Mouse (Mus musculus) embryonic fibroblast, embryonic 13.5 days (primary cell): Measurements from ENCODE around the gene Smim14. TPM values are rescaled to one million over a fixed set of nuclear protein-coding genes. Genes with fewer than 3 reads are reported as not detected.

Source experiments
- H3K27ac ChIP-seq: 2 replicates; pipeline ENCODE4 v1.5.1; 2012; ENCODE audit warnings: low read length, control low read depth, inconsistent platforms; ENCODE audit not compliant: insufficient read depth
- H3K4me1 ChIP-seq: 2 replicates; pipeline ENCODE4 v1.6.1; 2011; ENCODE audit warnings: low read length; ENCODE audit not compliant: control insufficient read depth, insufficient read depth
- H3K4me3 ChIP-seq: 2 replicates; pipeline ENCODE4 v1.5.1; 2011; ENCODE audit warnings: mild to moderate bottlenecking, control low read depth, low read length; ENCODE audit not compliant: insufficient read depth
- CTCF ChIP-seq: IDR thresholded peaks from 2 replicates; pipeline ENCODE4 v1.5.1; 2011; ENCODE audit warnings: mild to moderate bottlenecking, control low read depth, low read length, moderate library complexity, borderline replicate concordance; ENCODE audit not compliant: insufficient read depth
- POLR2A ChIP-seq: IDR thresholded peaks from 2 replicates; pipeline ENCODE4 v1.6.1; 2011; ENCODE audit warnings: low read depth, mild to moderate bottlenecking, control low read depth, low read length, moderate library complexity
- polyA plus RNA-seq: library from polyadenylated mRNA; stranded (reverse); fragments of >200 nt; gene quantifications from 2 replicates; pipeline ENCODE4 v1.2.4, GENCODE M21; 2011; ENCODE audit warnings: low read depth; ENCODE audit not compliant: missing spikeins, insufficient read length

Smim14 gene
- polyA plus RNA-seq, 1 experiment = 110 TPM

DNA sequence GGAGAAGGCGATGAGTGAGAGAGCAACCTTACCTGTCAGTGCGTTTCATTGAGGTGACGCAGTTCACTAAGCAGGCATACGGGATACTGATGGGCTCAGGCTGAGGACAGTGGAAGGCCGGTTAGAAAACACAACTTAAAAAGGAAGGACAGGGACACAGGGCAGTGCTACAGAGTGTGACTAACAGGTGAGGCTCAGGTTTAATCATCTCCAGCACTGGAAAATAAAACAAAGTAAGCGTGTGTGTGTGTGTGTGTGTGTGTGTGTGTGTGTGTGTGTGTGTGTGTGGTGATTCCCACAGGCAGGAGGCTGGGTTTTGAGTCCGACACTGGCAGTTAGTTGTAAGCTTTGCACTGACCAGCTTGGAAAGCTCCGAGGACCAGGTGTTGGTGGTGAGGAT is 114.2 kb downstream of the Smim14 start:
- H3K4me3 ChIP-seq = no peak overlapping the region
- no peak for TF ChIP-seq CTCF
- TF ChIP-seq POLR2A = no peak
- H3K27ac ChIP-seq = no peak overlapping the region
- no peaks in the 10 kb centered on the region for H3K4me1 ChIP-seq

DNA sequence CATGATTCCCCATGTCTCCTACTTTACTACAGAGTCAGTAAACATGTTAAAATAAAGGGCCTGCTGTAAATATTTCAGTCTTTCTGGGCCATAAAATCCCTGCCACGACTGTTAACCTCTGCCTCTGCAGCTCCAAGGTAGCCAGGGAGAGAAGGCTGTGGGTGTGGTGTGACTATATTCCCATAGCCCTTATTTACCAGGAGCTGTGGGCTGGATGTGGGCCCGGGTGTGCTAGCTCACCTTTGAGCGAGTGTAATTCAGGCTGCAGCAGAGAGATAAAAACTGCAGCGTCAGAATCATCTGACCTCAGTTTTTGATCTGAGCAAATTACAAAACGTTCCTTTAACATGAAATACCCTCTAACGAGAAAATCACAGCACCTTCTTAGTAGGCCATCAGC is 116.2 kb downstream of the Smim14 start:
- TF ChIP-seq CTCF (no peak), POLR2A (no peak)
- H3K4me3 ChIP-seq = no peak overlapping the region
- H3K4me1 ChIP-seq = no peaks in the 10 kb centered on the region
- no peak overlapping the region for H3K27ac ChIP-seq

DNA sequence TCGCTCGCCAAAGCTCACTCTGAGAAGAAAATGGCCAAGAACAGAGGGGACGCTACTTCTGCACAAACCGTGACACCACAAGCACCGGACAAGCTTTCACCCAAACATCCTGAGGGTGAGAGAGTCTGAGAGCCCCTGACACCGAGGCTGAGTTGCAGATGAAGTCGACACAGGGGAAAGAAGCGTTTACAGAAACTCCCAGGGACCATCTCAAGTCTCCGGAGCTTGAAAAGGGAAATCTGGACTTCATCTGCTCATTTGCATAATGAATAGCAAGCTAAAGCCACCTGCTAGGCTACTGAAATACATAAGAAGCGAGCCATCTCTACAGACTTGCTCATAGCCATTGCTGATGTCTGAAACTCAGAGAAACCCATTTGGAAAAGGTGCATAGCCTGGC is 117.8 kb downstream of the Smim14 start:
- Histone ChIP-seq H3K27ac (no peak overlapping the region), H3K4me1 (no peaks in the 10 kb centered on the region), H3K4me3 (no peak overlapping the region)
- TF ChIP-seq CTCF (no peak), POLR2A (no peak)

DNA sequence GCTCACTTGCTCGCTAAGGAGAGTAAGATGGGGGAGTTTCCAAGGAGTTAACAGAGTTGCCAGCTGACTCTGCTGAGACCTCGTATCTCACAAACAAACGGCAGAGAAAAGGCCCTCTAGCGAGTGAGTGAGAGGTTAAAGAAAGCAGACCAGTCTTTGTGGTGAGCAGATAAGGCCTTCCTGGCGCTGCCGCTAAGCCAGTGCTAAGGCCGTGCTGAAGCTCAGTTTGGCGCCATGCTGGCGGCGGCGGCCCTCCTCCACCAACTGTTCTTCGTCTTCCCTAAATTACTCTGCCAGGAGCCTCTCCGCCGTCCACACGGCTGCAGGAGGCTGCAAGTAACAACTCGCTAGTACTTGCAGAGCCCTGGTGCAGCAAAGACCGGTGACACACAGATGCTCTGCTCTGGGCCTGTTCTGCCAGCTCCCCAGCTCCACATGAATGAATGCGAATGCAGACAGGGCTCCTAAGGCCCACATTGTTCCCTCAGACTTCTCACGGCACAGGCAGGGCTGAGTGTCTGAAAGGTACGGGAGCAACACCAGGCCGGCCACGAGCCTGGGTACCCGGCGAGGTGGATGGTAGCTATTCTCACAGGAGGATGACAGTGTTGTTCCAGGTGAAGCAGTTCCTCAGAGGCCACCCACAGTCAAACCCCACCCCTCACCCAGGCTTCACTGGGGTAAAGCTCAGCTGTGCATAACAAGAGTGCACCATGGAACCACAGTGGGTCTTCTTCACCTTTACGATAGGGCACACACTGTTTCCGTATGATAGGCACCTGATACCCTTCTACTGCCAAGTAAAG is 121.1 kb downstream of the Smim14 start:
- no peak overlapping the region for H3K27ac ChIP-seq
- H3K4me3 ChIP-seq = no peak overlapping the region
- no peak for TF ChIP-seq POLR2A
- TF ChIP-seq CTCF = no peak
- no peaks in the 10 kb centered on the region for H3K4me1 ChIP-seq

DNA sequence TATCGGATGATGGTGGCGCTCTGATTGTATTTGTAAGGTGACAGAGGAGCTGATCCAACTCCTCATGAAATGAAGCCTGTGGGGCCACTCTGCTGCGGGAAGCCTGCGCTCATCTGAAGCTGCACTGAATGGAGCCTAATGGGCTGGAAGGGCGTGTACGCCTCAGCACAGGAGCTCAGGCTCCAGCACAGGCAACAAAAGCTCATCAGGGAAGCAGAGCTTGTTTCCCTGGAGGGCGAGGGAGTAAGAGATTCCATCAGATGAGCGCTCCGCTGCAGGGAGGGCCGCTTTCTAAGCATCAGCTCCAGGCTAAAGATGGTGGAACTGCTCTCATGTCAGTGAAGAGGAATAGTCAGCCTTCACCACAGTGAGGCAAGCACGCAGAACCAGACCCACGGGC is 129.0 kb downstream of the Smim14 start:
- TF ChIP-seq POLR2A (no peak), CTCF (no peak)
- Histone ChIP-seq H3K4me3 (no peak overlapping the region), H3K4me1 (no peaks in the 10 kb centered on the region), H3K27ac (no peak overlapping the region)

DNA sequence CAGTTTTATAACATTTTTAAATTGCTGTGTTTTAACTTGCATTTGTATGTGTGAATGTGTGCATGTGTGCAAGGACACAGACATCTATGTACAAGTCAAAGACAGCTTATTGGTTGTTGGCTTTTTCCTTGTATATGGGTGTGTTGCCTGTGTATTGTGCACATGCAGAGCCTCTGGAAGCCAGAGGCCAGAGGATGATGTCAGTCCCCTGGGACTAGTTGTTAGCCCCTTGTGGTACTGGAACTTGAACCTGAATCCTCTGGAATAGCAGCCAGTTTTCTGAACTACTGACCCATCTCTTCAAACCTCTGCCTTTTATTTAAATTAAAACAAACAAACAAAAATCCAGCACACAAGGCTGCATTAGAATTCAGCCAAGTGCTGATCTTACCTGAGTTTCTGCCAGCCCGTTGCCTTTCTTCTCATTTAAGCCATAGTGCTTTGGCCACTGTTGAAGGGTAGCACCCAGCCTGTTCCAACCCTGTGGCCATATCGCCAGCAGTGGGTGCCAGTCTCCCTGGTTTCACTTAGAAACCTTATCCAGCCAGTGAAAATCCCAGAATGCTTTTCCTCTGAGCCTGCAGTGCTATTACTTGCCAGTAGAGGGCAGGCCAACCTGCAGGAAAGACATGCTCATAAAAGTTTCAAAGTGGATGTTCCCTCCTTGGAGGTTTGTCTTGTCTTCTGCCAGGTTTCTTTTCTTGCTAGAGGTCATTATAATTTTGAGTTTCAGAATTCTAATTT is 135.6 kb downstream of the Smim14 start:
- Histone ChIP-seq H3K27ac (no peak overlapping the region), H3K4me3 (no peak overlapping the region), H3K4me1 (no peaks in the 10 kb centered on the region)
- TF ChIP-seq POLR2A (no peak), CTCF (peak; percentile 72)

Other genes starting within 250 kb of the Smim14 start
- 50.8 and 63.8 TPM in 2 replicates for gene Rfc1, start 201.5 kb downstream of the Smim14 start, polyA plus RNA-seq
- not detected in 2 replicates for gene Klb, start 188.9 kb downstream of the Smim14 start, polyA plus RNA-seq
- gene Rpl9, start 145.7 kb downstream of the Smim14 start, polyA plus RNA-seq = 888 and 993 TPM in 2 replicates
- gene Lias, start 145.7 kb downstream of the Smim14 start, polyA plus RNA-seq = 34.4 and 47.6 TPM in 2 replicates
- 127 and 148 TPM in 2 replicates for gene Ugdh, start 101.2 kb downstream of the Smim14 start, polyA plus RNA-seq
- not detected in 2 replicates for gene Gm43552, start 44.4 kb downstream of the Smim14 start, polyA plus RNA-seq
- gene Ube2k, start within 50 bp of the Smim14 start, polyA plus RNA-seq = 179 and 180 TPM in 2 replicates
- gene Pds5a, start 161.1 kb upstream of the Smim14 start, polyA plus RNA-seq = 203 and 225 TPM in 2 replicates
- gene N4bp2, start 226.3 kb upstream of the Smim14 start, polyA plus RNA-seq = 13.6 and 15.4 TPM in 2 replicates